Mouse (Mus musculus) hindbrain, postnatal 0 days (tissue): ENCODE results near the gene Abhd15. TPM values are rescaled to one million over a fixed set of nuclear protein-coding genes. Genes with fewer than 3 reads are reported as not detected.

ENCODE experiments used
- ATAC-seq: fragments of 200-750 bp; cut with Nextera tagmentation; 2 replicates; pipeline ENCODE4 v1.8.0; 2017; ENCODE audit warnings: mild to moderate bottlenecking, moderate TSS enrichment, moderate library complexity
- DNase-seq: peaks from one replicate; pipeline ENCODE4 v3.0.0-alpha.2; 2015; ENCODE audit warnings: low spot score
- H3K27ac ChIP-seq: fragments of 300-500 bp; sonication (generic); 2 replicates; pipeline ENCODE4 v1.5.1; 2014; ENCODE audit warnings: mild to moderate bottlenecking
- H3K27me3 ChIP-seq: fragments of 300-500 bp; sonication (generic); 2 replicates; pipeline ENCODE4 v1.6.1; 2014; ENCODE audit warnings: low read length, mixed read lengths; ENCODE audit not compliant: insufficient read depth
- H3K36me3 ChIP-seq: fragments of 300-500 bp; sonication (generic); 2 replicates; pipeline ENCODE4 v1.6.1; 2014; ENCODE audit warnings: low read length, mixed read lengths; ENCODE audit not compliant: insufficient read depth
- H3K4me1 ChIP-seq: fragments of 300-500 bp; sonication (generic); 2 replicates; pipeline ENCODE4 v1.6.1; 2014; ENCODE audit warnings: antibody characterized with exemption, low read length, mixed read lengths; ENCODE audit not compliant: insufficient read depth
- H3K4me2 ChIP-seq: fragments of 300-500 bp; sonication (generic); 2 replicates; pipeline ENCODE4 v1.6.1; 2014; ENCODE audit warnings: low read depth, mild to moderate bottlenecking, low read length, moderate library complexity, mixed read lengths
- H3K4me3 ChIP-seq: fragments of 300-500 bp; sonication (generic); 2 replicates; pipeline ENCODE4 v1.5.1; 2014; ENCODE audit warnings: low read length
- H3K9ac ChIP-seq: fragments of 300-500 bp; sonication (generic); replicated peaks from 2 replicates; pipeline ENCODE4 v1.6.1; 2014; ENCODE audit warnings: mild to moderate bottlenecking, low read length, moderate library complexity, mixed read lengths
- H3K9me3 ChIP-seq: fragments of 300-500 bp; sonication (generic); 2 replicates; pipeline ENCODE4 v1.6.1; 2016; ENCODE audit warnings: low read length, mixed read lengths
- CTCF ChIP-seq: IDR thresholded peaks from 2 replicates; pipeline ENCODE4 v1.5.1; 2016; ENCODE audit warnings: antibody characterized with exemption, control low read depth, low read depth
- WGBS: fragments of 180-500 bp; shearing (Covaris S2); extraction: QIAGEN DNeasy Blood & Tissue Kit; methylation state at CpG from one replicate; pipeline ENCODE4 v1.1.7; 2014; 5-methylcytosine and 5-hydroxymethylcytosine counted together
- polyA plus RNA-seq: library from polyadenylated mRNA; unstranded; fragments of >200 nt; fragmentation: Nextera tagmentation; extraction: Ambion mirVana; gene quantifications from 2 replicates; pipeline ENCODE4 v1.2.1, GENCODE M21; 2015
- total RNA-seq: library from RNA; depleted of rRNA; stranded (reverse); fragments of >200 nt; gene quantifications from 2 replicates; pipeline ENCODE4 v1.2.3, GENCODE M21; 2014

Gene Abhd15
- total and polyA plus RNA-seq, 2 experiments from 2014 or later, result 2.1 to 3.6 TPM

DNA sequence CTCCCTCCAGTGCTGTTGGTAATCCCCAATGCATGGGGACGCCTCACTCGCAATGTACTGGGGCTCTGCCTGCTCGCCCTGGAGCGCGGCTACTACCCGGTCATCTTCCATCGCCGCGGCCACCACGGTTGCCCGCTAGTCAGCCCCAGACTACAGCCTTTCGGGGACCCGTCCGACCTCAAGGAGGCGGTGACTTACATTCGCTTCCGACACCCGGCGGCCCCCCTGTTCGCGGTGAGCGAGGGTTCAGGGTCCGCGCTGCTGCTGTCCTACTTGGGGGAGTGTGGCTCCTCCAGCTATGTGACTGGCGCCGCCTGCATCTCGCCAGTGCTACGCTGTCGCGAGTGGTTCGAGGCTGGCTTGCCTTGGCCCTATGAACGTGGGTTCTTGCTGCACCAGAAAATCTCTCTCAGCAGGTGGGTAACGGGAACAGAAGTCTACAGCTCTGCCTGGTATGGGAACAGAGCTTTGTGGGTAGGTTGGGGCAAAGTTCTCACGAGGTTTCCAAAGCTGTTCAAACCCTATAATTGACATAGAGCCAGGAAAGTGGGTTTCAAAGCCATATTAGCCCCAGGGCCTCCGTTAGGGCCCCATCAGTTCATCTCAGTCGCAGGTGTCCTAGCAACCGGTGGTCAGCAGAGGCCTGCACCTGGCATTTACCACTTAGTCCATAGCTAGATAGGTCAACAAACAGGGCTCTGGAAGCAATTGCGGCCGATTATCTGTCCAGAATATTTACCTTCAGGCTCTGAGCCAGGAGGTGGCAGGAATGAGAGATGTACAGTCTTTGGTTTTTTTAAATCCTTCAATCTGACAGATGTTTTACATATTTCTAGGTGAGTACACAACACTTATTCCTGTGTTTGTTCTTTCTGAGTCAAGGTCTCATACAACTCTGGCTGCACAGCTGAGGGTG lies 974 bp downstream of the Abhd15 start, which contains the start of gene Trp53i13:
TSS of gene Trp53i13 (minus strand) at position 344 of the 916 bp plus-strand sequence.
- ATAC-seq, result no peak
- WGBS, result 11% methylated on average over 39 of the region's 39 CpGs

DNA sequence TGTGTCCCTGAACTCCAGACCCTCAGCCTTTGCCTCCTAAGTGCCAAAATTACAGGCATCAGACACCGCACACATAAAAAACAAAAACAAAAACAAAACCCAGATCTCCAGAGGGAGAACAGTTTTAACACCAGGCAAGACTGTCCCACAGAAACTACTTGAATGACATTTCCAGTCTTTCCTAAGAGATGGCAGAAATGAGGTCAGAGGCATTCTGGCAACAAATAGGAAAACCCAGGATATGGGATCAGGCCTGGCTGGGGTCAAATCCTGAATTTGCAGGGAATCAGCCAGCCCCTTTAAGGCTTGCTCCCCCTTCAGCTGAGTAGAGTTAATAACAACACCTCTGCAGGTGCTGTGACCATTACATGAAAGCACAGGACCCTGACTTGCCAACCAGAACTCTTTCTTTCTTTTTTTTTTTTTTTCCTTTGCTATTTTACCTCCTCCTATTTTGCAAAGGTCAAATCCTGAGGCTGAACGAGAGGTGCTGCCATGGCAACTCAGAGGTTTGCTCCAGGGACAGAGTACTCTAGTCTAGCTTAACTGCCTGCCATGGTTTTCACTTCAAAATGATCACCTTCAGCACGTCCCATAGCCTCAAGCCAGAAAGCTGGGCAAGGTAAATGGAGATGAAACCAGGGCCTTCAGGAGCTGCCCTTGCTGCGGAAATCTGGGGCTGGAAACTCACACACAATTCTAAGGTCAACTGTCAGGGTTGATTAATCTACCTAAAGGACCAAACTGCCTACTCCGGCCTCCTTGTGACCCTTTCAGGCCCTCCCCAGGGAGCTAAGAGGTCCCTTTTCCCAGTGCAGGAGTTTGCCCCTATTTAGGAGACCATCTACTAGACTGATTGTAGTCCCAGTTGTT lies 1.9 kb downstream of the Abhd15 start:
- no peak for DNase-seq
- WGBS, result 60% methylated on average over 5 of the region's 5 CpGs
- ATAC-seq, result no peak
- H3K4me1 ChIP-seq, result peaks cover 8% of the 10 kb centered on the region; the same call in 1 of the 2 replicates
- H3K9ac ChIP-seq, result no peak overlapping the region
- H3K4me3 ChIP-seq, result no peak overlapping the region
- peaks cover 12% of the 10 kb centered on the region; the same call in 1 of the 2 replicates for H3K27me3 ChIP-seq
- no peak for TF ChIP-seq CTCF
- H3K4me2 ChIP-seq, result no peak overlapping the region
- no peaks in the 10 kb centered on the region for H3K9me3 ChIP-seq
- H3K36me3 ChIP-seq, result no peaks in the 10 kb centered on the region
- no peak overlapping the region for H3K27ac ChIP-seq

More for the DNA sequence above, 974 bp downstream of the Abhd15 start, which contains the start of gene Trp53i13:
- Histone ChIP-seq H3K4me1 (peaks cover 8% of the 10 kb centered on the region; the same call in 1 of the 2 replicates), H3K9ac (peak within 1 kb of the TSS; percentile 37; the same call in 1 of the 2 replicates), H3K9me3 (no peaks in the 10 kb centered on the region), H3K4me2 (peak within 1 kb of the TSS; percentile 78), H3K4me3 (peak within 1 kb of the TSS; percentile 47), H3K27ac (peak within 1 kb of the TSS; percentile 48; the same call in 1 of the 2 replicates), H3K36me3 (no peaks in the 10 kb centered on the region), H3K27me3 (peaks cover 12% of the 10 kb centered on the region; the same call in 1 of the 2 replicates)
- TF ChIP-seq CTCF, result no peak
- no peak for DNase-seq

GRCm38 (mm10) chr11:77518051-77518798 lies 3.3 kb downstream of the Abhd15 start:
- no peak for TF ChIP-seq CTCF
- ATAC-seq (no peak), DNase-seq (no peak)
- 66% methylated on average over 27 of the region's 27 CpGs for WGBS
- Histone ChIP-seq H3K9ac (no peak overlapping the region), H3K4me1 (peaks cover 8% of the 10 kb centered on the region; the same call in 1 of the 2 replicates), H3K27me3 (peaks cover 12% of the 10 kb centered on the region; the same call in 1 of the 2 replicates), H3K9me3 (no peaks in the 10 kb centered on the region), H3K4me2 (no peak overlapping the region), H3K4me3 (no peak overlapping the region), H3K36me3 (no peaks in the 10 kb centered on the region), H3K27ac (no peak overlapping the region)

DNA sequence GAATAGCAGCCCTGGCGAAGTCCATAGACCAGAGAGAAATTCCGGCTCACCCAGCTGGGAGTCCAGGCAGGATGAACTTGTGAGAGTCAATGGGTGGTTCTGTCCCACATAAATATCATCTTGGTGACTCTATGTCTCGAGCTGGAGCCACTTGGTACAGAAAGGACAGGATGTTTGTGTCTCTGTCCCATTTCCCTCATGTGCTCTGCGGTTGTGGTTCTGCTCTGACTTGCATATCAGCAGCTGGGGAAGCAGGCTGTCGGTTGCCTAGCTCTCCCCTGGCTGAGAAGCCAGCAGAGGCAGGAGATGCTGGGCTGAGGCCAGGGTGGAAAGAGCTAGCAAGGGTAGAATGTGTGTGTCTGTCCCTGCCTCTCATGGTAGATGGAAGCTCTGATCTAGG lies 4.1 kb downstream of the Abhd15 start, which contains the start of gene Gm10392:
TSS of gene Gm10392 (minus strand) at position 156 of the 400 bp plus-strand sequence.
- peaks cover 3% of the 10 kb centered on the region; the same call in 1 of the 2 replicates for H3K4me1 ChIP-seq
- H3K9me3 ChIP-seq, result no peaks in the 10 kb centered on the region
- DNase-seq (no peak), ATAC-seq (no peak)
- H3K9ac ChIP-seq, result no peak within 1 kb of the TSS
- peaks cover 12% of the 10 kb centered on the region; the same call in 1 of the 2 replicates for H3K27me3 ChIP-seq
- 67% methylated on average over 5 of the region's 5 CpGs for WGBS
- H3K36me3 ChIP-seq, result no peaks in the 10 kb centered on the region
- no peak for TF ChIP-seq CTCF
- no peak within 1 kb of the TSS for H3K4me3 ChIP-seq
- no peak within 1 kb of the TSS for H3K27ac ChIP-seq
- no peak within 1 kb of the TSS for H3K4me2 ChIP-seq

DNA sequence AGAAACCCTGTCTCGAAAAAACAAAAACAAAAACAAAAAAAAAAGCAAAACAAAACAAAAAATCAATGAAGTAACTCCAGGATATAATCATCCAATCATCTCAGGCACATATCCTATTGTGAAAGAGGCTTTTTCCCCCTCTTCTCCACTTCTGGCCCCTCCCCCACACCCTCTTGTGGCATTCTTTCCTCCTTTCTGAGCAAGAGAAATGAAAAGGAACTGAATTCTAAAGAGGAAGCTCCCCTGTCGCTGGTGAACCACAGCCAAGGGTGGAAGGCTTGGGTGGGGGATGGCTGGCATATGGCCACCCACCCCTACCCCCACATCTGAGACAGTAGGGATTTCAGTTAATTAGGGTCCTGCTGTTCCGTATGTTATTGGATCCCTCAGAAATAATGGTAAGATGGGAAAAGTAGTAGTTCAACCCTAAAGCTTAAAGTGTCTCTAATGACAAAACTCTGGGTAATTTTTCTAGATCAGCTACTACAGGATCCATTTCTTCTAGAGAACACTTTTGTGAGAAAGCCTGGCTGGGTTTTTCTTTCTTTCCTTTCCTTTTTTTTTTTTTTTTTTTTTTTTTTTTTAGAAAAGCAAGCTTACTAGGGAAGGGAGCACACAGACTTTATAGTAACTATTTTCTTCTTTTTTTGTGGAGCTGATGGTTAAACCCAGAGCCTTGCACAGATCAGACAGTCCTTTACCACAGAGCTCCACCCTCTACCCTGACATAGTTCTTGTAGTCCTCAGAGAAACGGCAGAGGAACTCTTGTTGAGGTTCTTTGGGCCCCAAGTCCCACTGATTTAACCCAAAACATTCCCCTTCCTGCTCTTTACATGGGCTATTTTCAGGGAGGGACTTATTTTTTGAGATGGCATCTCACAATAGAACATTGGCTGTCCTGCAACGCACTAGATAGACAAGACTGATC lies 5.9 kb downstream of the Abhd15 start:
- Histone ChIP-seq H3K36me3 (no peaks in the 10 kb centered on the region), H3K4me2 (no peak overlapping the region), H3K4me1 (no peaks in the 10 kb centered on the region), H3K9ac (no peak overlapping the region), H3K27ac (no peak overlapping the region), H3K27me3 (peaks cover 8% of the 10 kb centered on the region; the same call in 1 of the 2 replicates), H3K9me3 (no peaks in the 10 kb centered on the region), H3K4me3 (no peak overlapping the region)
- TF ChIP-seq CTCF, result no peak
- 49% methylated on average over 5 of the region's 5 CpGs for WGBS
- DNase-seq, result no peak
- ATAC-seq, result no peak
